Mouse (Mus musculus) heart, embryonic 15.5 days (tissue): Measurements from ENCODE around the gene Shisal1. TPM values are rescaled to one million over a fixed set of nuclear protein-coding genes. Genes with fewer than 3 reads are reported as not detected.

ENCODE experiments used
- ATAC-seq: fragments of 200-750 bp; cut with Nextera tagmentation; replicated peaks from 2 replicates; pipeline ENCODE4 v1.8.0; 2017; ENCODE audit warnings: low read depth, moderate TSS enrichment; ENCODE audit not compliant: insufficient number of reproducible peaks, insufficient read depth, low FRiP score
- H3K27ac ChIP-seq: fragments of 300-500 bp; sonication (generic); 2 replicates; pipeline ENCODE4 v1.5.1; 2015; ENCODE audit warnings: mild to moderate bottlenecking, inconsistent platforms
- H3K27me3 ChIP-seq: fragments of 300-500 bp; sonication (generic); 2 replicates; pipeline ENCODE4 v1.6.1; 2015; ENCODE audit warnings: inconsistent platforms
- H3K36me3 ChIP-seq: fragments of 300-500 bp; sonication (generic); 2 replicates; pipeline ENCODE4 v1.6.1; 2015; ENCODE audit warnings: mild to moderate bottlenecking, inconsistent platforms
- H3K4me1 ChIP-seq: fragments of 300-500 bp; sonication (generic); replicated peaks from 2 replicates; pipeline ENCODE4 v1.6.1; 2015; ENCODE audit warnings: inconsistent platforms
- H3K4me2 ChIP-seq: fragments of 300-500 bp; sonication (generic); 2 replicates; pipeline ENCODE4 v1.6.1; 2015; ENCODE audit warnings: inconsistent platforms, mild to moderate bottlenecking, moderate library complexity
- H3K4me3 ChIP-seq: fragments of 300-500 bp; sonication (generic); 2 replicates; pipeline ENCODE4 v1.5.1; 2015; ENCODE audit warnings: mild to moderate bottlenecking, inconsistent platforms
- H3K9ac ChIP-seq: fragments of 300-500 bp; sonication (generic); 2 replicates; pipeline ENCODE4 v1.6.1; 2015; ENCODE audit warnings: mild to moderate bottlenecking, inconsistent platforms
- H3K9me3 ChIP-seq: fragments of 300-500 bp; sonication (generic); replicated peaks from 2 replicates; pipeline ENCODE4 v1.6.1; 2016; ENCODE audit warnings: inconsistent platforms
- WGBS: fragments of 180-500 bp; shearing (Covaris S2); methylation state at CpG from one replicate; pipeline ENCODE4 v1.1.7; 2015; ENCODE audit warnings: mixed read lengths; 5-methylcytosine and 5-hydroxymethylcytosine counted together
- polyA plus RNA-seq: library from polyadenylated mRNA; unstranded; fragments of >200 nt; fragmentation: Nextera tagmentation; extraction: Ambion mirVana; gene quantifications from 2 replicates; pipeline ENCODE4 v1.2.1, GENCODE M21; 2015

The Shisal1 gene
- polyA plus RNA-seq, 1 experiment from 2014 or later: 0.47 TPM

DNA sequence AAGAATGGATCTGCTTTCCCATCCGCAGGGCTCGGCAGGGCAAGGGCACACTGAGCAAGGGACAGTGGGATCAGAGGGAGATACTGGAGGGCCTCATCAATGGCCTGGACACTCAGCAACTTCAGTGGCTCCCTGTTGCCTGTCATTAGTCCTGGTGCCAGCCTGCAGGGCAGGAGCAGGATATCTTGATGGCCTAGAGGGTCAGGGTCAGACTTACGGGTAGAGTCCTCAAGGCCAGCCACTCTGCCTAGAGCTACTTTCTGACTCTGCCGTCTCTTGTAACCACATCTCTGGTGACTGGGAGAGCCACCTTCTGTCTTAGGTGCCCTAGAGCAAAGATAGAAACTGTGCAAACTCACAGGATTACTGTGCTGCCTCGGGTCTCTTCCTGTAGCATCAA, 23.1 kb downstream of the Shisal1 start:
- Histone ChIP-seq H3K27me3 (peaks cover 18% of the 10 kb centered on the region), H3K9ac (no peak overlapping the region), H3K27ac (no peak overlapping the region), H3K4me2 (no peak overlapping the region), H3K4me3 (no peak overlapping the region), H3K4me1 (peaks cover 12% of the 10 kb centered on the region), H3K9me3 (no peaks in the 10 kb centered on the region), H3K36me3 (no peaks in the 10 kb centered on the region)
- WGBS: 66% methylated on average over 5 of the region's 5 CpGs
- ATAC-seq: no peak

DNA sequence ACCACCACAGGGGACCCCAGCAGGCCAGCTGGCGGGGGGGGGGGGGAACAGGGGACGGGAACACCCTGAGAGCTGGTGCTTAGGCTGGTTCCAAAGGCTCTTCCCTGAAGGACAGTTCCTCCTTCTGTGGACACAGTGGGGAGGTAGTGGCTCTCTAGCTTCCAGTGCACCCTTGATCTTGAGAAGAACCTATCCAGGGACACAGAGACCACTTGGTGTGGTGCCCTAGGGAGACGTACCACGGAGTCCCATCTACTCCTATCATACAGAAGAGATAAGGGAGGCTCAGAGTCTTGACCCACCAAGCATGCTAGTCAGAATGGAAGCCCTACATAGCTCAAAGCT, 28.7 kb downstream of the Shisal1 start:
- no peak for ATAC-seq
- no peak overlapping the region for H3K4me3 ChIP-seq
- H3K4me2 ChIP-seq: no peak overlapping the region
- no peak overlapping the region for H3K27ac ChIP-seq
- H3K9me3 ChIP-seq: no peaks in the 10 kb centered on the region
- peaks cover 8% of the 10 kb centered on the region for H3K4me1 ChIP-seq
- peaks cover 28% of the 10 kb centered on the region for H3K27me3 ChIP-seq
- no peak overlapping the region for H3K9ac ChIP-seq
- no peaks in the 10 kb centered on the region for H3K36me3 ChIP-seq
- 44% methylated on average over 4 of the region's 4 CpGs for WGBS

DNA sequence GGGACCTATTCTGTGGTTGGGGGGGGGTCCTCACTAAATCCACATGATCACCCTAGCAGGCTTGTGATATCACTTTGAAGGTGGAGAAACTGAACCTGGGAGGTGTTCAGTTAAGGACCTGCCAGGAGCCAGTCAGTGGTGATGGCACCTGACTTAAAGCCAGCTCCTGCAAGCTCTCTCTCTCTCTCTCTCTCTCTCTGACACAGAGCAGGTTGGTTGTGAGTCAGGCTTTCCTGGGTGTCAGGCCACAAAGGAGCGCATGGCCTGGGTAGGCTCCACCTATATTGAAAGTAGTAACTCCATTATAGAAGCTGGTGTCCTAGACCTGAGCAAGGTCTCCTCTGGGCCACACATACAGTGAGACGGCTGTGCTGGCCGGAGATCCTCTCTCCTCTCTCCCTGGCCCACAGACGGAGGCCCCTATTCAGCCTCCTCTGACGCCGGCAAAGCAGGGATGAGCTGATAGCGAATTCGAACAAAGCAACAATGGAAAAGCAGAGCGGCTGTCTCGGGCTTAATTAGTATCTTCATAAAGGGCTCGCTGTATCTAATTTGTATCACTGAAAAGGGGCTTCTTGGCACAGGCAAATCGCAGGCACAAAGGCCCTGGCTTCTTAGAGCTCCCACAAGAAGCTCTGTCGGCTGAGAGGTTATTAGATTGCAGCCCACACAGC, 29.2 kb downstream of the Shisal1 start:
- no peak overlapping the region for H3K4me2 ChIP-seq
- ATAC-seq: no peak
- H3K9me3 ChIP-seq: no peaks in the 10 kb centered on the region
- no peak overlapping the region for H3K9ac ChIP-seq
- H3K4me1 ChIP-seq: peaks cover 7% of the 10 kb centered on the region
- H3K4me3 ChIP-seq: no peak overlapping the region
- H3K36me3 ChIP-seq: no peaks in the 10 kb centered on the region
- 42% methylated on average over 13 of the region's 13 CpGs for WGBS
- no peak overlapping the region for H3K27ac ChIP-seq
- peaks cover 28% of the 10 kb centered on the region for H3K27me3 ChIP-seq

DNA sequence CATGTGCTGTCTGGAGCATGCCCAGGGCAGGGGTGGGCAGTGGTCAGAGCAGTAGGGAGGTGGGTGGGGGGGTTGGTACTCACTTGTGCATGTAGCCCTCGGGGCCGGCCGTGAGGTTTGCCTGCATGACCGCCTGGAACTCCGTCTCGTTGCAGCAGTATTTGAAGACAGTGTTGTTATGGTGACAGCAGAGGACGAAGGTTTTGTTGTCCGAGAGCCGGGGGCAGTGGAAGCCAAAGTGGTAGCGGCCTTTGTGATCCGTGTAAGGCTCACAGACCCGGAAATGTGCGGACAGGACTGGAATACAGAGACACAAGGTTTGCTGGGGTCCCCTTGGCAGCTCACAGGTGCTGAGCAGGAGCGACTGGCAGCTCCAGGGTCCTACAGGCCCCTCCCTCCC, 29.9 kb downstream of the Shisal1 start:
- no peak for ATAC-seq
- Histone ChIP-seq H3K4me3 (no peak overlapping the region), H3K36me3 (no peaks in the 10 kb centered on the region), H3K9ac (no peak overlapping the region), H3K27me3 (peaks cover 28% of the 10 kb centered on the region), H3K4me2 (no peak overlapping the region), H3K9me3 (no peaks in the 10 kb centered on the region), H3K4me1 (peaks cover 10% of the 10 kb centered on the region), H3K27ac (no peak overlapping the region)
- WGBS: 76% methylated on average over 14 of the region's 14 CpGs

DNA sequence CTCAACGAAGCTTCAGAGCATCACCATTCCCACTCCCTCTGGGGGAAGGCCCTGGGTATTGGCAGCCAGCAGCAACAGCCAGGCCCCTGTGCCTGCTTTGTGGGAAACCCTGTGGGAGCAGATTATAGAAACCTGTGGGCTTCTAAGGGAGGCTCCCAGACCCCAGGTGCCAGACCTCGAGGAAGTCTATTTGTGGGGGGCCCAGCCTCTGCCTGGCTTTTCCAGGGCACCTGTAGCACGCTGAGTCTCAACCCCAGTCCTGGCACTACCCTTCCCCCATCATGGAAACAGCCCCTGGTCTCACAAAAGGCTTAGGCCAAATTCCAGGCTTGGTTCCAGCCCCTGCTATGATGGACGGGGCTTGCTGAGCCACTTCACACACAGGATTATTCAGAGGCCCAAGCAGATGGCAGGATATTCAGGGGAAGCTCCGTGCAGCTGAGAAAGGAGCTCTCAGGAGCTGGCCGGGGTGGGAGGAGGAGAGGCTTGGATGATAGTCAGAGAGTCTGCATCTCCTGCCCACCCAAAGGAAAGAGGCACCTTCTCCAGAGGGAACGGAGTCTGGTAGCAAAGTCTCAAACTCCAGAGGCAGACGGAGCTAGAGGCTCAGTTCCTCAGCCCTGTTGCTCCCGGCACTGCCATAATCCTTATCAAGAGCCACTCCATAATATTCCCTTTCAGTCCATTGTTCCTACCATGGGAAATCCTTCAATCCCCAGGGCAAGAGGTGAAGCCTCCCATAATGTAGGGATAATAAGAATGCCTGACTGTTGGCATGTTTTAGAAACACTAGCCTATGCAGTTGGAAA, 32.7 kb downstream of the Shisal1 start:
- 27% methylated on average over 9 of the region's 9 CpGs for WGBS
- Histone ChIP-seq H3K4me3 (no peak overlapping the region), H3K36me3 (no peaks in the 10 kb centered on the region), H3K4me2 (no peak overlapping the region), H3K9me3 (no peaks in the 10 kb centered on the region), H3K4me1 (peaks cover 10% of the 10 kb centered on the region), H3K27me3 (peaks cover 15% of the 10 kb centered on the region), H3K9ac (no peak overlapping the region), H3K27ac (no peak overlapping the region)
- no peak; the same call in 1 of the 2 replicates for ATAC-seq

DNA sequence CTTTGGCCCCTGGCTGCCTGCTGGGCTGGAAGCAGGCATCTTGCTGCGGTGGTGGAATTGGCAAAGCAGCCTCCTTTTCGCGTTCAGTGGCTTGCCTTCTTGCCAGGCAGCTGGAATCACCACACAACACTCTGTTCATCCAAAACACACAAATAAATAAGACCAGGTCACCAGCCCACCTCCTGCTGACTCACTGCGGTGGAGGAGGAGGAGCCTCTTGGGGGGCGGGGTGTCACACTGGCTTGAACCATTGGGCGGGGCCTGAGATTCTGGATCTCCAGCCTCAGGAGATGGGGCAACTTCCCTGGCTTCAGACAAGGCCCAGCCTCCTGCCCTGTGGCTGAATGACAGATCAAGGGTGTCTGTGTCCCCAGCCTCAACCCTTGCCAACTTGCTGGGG, 34.5 kb downstream of the Shisal1 start:
- Histone ChIP-seq H3K4me2 (no peak overlapping the region), H3K9me3 (no peaks in the 10 kb centered on the region), H3K4me1 (peaks cover 12% of the 10 kb centered on the region), H3K4me3 (no peak overlapping the region), H3K9ac (no peak overlapping the region), H3K27ac (no peak overlapping the region), H3K27me3 (peaks cover 10% of the 10 kb centered on the region; the same call in 1 of the 2 replicates), H3K36me3 (no peaks in the 10 kb centered on the region)
- ATAC-seq: no peak
- WGBS: 27% methylated on average over 6 of the region's 6 CpGs

DNA sequence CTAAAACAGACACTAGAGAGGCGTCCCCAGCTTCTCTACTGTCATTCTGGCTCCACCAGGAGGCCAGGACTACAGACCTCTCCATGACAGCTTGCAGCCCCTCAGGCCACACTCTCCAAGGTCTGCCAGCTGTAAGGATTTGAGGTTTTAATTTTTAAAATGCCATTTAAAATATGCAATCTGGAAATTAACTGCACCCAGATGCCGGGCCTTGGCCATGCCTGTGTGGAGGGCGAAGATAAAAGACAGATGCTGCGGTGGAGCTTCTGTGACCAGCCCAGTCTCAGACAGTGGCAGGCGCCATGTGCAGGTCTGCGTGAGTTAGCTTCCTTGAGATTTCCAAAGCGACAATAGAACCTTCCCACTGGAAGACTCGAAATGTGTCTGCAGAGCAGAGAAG, 36.8 kb downstream of the Shisal1 start:
- H3K9me3 ChIP-seq: no peaks in the 10 kb centered on the region
- H3K4me2 ChIP-seq: no peak overlapping the region
- no peak overlapping the region for H3K4me3 ChIP-seq
- H3K4me1 ChIP-seq: peaks cover 12% of the 10 kb centered on the region
- H3K27me3 ChIP-seq: peaks cover 15% of the 10 kb centered on the region; the same call in 1 of the 2 replicates
- H3K27ac ChIP-seq: no peak overlapping the region
- ATAC-seq: no peak
- H3K9ac ChIP-seq: no peak overlapping the region
- H3K36me3 ChIP-seq: no peaks in the 10 kb centered on the region
- 59% methylated on average over 8 of the region's 8 CpGs for WGBS

DNA sequence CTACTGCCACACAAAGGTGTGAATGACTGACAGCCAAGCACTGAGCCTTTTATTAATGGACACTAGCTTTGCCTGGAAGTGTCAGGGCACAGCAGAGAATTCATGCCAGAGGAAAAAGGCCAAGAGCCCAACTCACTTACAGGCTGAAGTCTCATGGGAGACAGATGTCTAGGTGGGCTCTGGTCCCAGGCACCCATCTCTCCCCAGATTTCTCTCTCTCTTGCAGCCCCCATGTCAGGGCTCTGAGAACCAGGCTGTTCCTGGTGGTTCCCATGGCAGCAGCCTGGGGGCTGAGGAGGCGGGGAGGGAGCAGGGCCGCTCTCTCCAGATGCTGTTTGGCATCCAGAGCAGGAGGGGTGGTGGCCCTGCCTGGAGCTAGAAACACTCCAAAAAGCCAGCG, 38.3 kb downstream of the Shisal1 start:
- Histone ChIP-seq H3K4me1 (0 out of 2 replicates have a peak, but pooled peaks cover 5% of the 10 kb centered on the region), H3K4me3 (no peak overlapping the region), H3K9me3 (no peaks in the 10 kb centered on the region), H3K4me2 (no peak overlapping the region), H3K27ac (no peak overlapping the region), H3K36me3 (no peaks in the 10 kb centered on the region), H3K27me3 (peaks cover 20% of the 10 kb centered on the region), H3K9ac (no peak overlapping the region)
- no peak for ATAC-seq
- 64% methylated on average over 3 of the region's 3 CpGs for WGBS

DNA sequence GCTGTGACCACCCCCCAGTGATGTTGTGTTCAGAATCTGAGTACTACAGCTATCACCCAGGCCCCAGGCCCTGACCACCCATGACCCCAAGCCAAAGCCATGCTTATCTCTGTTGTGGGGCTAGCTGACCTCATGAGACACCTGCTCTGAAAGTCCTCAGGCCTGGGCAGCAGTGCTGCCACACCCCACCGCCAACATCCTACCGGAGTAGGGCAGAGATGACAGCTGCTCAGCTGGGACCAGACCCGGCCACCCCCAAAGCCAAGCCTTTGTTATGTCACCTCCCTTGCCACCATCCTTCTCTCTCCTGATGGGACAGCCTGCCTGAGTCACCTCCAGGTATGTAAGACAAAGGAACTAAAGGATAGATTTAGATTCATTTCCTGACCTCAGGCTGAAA, 41.1 kb downstream of the Shisal1 start:
- Histone ChIP-seq H3K36me3 (no peaks in the 10 kb centered on the region), H3K27ac (no peak overlapping the region), H3K4me2 (no peak overlapping the region), H3K9ac (no peak overlapping the region), H3K27me3 (peaks cover 23% of the 10 kb centered on the region), H3K4me3 (no peak overlapping the region), H3K4me1 (0 out of 2 replicates have a peak, but pooled peaks cover 2% of the 10 kb centered on the region), H3K9me3 (no peaks in the 10 kb centered on the region)
- ATAC-seq: no peak
- 86% methylated on average over 3 of the region's 3 CpGs for WGBS

DNA sequence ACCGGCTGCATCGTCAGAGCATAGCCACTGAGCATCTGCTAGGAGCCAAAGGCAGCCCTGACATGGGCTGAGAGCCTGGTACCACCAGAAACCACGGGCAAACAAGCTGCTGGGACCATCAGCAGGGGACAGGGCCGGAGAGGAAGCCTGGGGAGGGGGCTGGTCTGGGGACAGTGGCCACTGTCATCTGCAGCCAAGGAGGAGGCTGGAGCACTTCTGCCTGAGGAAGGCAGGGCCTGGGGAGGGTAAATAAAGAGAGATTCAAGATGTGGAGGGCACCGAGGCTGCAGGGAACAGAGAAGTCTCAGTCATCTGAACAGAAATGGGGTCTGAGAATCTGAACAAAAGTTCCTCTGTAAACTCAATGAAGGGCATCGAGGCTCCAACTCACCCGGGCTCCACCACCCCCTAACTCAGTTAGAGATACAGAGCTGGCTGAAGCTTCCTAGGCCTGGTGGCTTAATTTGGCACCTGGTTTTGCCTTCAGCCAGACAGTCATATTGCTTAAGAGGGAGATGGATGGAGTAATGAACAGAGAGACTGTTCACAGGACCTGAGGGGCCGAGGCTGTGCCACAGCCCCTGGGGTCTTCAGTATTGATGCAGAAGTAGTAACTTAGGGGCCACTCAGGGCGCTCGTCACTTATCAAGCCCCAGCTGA, 43.3 kb downstream of the Shisal1 start:
- ATAC-seq: no peak
- WGBS: 68% methylated on average over 10 of the region's 10 CpGs

DNA sequence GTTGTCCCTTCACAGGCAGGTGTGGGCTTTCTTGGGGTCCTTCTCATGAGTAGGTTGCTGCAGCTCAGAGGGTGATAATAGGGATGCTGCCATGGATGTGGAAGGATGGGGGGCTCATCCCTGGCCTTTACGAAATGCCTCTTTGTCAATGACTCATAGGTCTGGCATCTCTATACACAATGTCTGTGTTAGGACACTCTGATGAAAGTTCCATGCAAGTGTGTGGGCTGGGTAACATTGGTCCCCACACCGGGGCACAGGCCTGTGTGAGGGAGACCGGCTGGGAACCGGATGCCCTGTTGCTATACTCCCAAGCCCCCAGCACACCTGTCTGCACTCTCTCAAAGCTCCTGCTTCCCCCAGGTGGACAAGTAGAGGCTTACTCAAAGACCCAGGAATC, 48.3 kb downstream of the Shisal1 start:
- H3K36me3 ChIP-seq: no peaks in the 10 kb centered on the region
- no peak for ATAC-seq
- 60% methylated on average over 4 of the region's 4 CpGs for WGBS
- 0 out of 2 replicates have a peak, but pooled peaks cover 3% of the 10 kb centered on the region for H3K27me3 ChIP-seq
- H3K4me3 ChIP-seq: no peak overlapping the region
- no peak overlapping the region for H3K9ac ChIP-seq
- no peak overlapping the region for H3K27ac ChIP-seq
- no peaks in the 10 kb centered on the region for H3K4me1 ChIP-seq
- no peak overlapping the region for H3K4me2 ChIP-seq
- H3K9me3 ChIP-seq: no peaks in the 10 kb centered on the region

More for the DNA sequence above, 43.3 kb downstream of the Shisal1 start:
- no peak overlapping the region for H3K4me3 ChIP-seq
- H3K4me1 ChIP-seq: 0 out of 2 replicates have a peak, but pooled peaks cover under 1% of the 10 kb centered on the region
- no peaks in the 10 kb centered on the region for H3K9me3 ChIP-seq
- no peak overlapping the region for H3K27ac ChIP-seq
- no peak overlapping the region for H3K4me2 ChIP-seq
- H3K36me3 ChIP-seq: no peaks in the 10 kb centered on the region
- H3K9ac ChIP-seq: no peak overlapping the region
- H3K27me3 ChIP-seq: peaks cover 21% of the 10 kb centered on the region
